Mouse (Mus musculus) megakaryocyte progenitor cell, adult 5-6 weeks (primary cell): ENCODE data around the gene Mapk11. TPM values are rescaled to one million over a fixed set of nuclear protein-coding genes. Genes with fewer than 3 reads are reported as not detected.

Experiments used
- ATAC-seq: replicated peaks from 2 replicates; pipeline ENCODE4 v1.8.0; 2016; ENCODE audit warnings: mild to moderate bottlenecking, moderate TSS enrichment, inconsistent platforms; ENCODE audit not compliant: poor library complexity
- total RNA-seq, 2 experiments: library from RNA; stranded (forward) in 1 of 2; stranded (reverse) in 1 of 2; fragments of 157-497, 149-512 nt in 1 of 2; fragments of 200-1000 nt in 1 of 2; gene quantifications; 2 replicates each; pipeline versions ENCODE4 v1.2.3 to v1.2.4; 2015 to 2017

Mapk11 gene
- total RNA-seq, 2 experiments from 2014 or later, result not detected

DNA sequence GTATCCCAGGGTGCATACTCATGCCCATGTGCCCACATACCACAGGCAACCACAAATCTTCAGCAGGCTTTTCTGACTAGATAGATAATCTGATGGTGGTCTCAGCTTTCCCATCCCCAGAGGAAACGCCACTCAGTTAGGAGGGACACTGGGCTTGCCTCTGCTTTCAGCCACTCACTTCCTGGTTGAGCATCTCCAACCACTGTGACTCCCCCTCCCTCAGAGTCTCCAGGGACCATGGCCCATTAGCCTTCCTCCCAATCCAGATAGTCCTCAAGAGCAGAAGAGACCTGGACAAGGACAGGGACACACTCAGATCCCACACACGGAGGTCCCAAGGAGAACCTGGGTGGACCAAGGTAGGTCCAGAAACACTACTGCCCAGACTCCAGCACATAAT lies 6.3 kb downstream of the Mapk11 start:
- ATAC-seq, result no peak

DNA sequence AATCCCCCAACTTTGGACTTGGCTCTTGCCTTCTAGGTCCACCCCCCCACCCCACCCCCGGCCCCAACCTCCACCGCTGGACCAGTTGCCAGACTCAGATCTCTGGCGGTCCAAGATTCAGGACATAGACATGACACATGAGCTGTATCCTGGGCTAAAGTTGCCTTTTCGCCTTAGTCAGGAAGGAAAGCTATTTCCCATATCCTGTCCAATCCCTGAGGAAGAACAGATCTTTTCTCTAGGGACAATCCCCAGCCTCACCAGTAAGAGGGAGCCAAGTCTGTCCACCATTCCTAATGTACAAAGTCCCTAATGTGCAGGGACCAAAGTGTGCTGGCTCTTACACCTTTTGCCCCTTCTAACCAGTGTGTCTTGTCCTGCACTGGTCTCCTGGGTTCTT lies 7.5 kb downstream of the Mapk11 start:
- no peak for ATAC-seq

DNA sequence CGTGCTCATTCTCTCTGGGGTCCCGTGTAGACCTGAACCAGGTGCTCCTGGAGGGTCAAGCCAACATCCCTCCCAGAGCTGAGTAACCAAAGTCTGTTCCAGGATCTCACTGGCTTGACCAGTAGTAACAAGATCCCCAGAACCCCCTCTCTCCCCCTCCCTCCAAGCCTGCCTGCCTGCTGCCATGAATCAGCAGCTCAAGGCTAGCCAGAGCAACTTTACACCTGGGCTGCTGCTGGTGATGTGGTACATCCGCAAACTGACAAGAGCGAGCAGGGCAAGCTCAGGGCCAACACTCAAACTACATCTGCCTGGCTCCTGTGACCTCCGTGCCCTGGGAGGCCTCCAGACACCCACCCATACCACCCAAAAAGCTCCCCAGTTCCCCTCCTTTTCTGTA lies 8.0 kb downstream of the Mapk11 start:
- ATAC-seq, result no peak

DNA sequence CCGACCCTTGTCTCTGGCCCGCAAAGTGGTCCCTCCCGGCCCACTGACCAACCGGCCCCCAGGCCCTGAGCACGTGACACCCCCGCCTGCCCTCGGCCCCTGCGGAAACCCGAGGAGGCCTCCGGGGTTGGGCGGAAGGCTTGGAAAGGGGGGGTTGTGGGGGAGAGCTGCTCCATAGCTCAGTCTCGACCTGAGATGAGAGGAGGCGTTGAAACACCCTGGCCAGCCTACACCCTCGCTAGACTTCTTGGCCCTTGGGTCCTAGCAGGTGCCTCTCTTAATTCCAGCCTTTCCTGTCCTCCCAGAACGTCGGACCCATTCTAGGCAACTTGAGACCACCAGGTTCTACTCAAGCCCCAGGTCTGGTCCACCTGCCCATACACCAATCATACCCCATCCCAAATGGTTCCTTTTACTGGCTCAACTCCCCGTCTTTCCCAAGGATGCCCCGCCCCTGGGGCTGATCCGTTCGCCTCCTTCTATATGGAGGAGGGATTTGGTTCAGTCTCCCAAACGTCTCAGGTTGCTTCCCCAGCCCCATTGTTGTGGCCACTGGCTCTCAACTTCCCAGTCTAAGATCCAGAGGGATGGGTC lies 8.7 kb downstream of the Mapk11 start, which contains the start of gene Mapk12:
Gene Mapk12 (minus strand): TSS at position 45 of the 594 bp plus-strand sequence.
- ATAC-seq, result no peak

DNA sequence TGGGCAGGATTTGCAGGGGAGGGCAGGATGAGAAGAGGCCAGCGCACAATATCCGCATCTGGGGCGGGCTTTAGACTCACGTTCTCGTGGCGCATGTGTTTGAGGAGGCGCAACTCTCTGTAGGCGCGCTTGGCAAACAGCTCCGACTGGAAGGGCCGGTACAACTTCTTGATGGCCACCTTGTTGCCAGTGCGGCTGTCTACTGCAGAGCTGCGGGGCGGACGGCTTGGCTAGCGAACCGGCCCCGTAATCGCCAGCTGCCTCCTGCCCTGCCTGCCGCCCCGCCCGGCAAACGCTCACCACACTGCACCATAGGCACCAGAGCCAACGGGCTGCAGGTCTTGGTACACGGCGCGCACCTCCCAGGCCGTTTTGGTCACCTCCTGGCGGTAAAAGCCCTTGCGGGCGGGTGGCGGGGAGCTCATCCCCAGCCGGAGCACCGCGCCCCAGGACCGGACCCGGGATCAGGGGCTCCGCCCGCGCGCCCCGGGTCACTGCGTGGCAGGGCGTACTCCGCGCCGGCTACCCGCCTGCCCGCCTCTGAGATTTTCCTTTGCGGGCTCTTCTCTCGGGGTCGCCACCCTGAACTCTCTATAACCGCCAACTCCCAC lies 9.3 kb downstream of the Mapk11 start:
- ATAC-seq, result no peak

DNA sequence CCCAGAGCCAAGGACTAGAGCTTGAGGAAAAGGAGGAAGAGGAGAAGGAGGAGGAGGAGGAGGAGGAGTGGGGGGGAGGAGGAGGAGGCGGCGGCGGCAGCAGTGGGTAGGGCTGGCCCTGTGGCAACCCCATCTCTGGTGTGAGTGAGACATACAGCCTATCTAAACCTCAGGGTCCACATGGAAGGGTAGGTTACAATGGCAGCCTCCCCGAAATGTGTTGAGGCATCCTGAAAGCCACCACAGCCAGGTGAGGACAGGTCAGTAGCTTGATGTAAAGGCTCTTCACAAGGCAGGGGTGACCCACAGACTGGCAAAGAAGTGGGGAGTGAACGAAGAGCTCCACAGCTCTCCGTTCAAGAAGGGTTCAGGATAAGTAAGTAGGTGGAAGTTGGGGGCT lies 10.9 kb downstream of the Mapk11 start:
- ATAC-seq, result no peak

DNA sequence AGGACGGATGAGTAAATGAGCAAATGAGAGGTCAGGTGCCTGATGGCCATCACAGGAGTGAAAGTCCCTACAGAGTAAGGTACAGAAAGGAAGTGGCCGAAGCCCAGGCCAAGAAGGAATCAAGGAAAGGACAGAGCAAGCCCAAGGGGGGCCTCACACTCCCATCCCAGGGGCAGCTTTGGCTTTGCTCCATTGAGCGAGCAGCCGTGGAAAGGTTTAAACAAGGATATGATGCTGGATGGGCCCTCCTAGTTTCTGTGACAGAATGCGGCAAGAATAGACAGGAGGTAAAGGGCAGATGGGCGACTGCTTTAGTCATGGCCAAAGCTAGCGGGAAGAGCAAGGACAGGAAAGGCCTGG lies 11.4 kb downstream of the Mapk11 start:
- no peak for ATAC-seq

DNA sequence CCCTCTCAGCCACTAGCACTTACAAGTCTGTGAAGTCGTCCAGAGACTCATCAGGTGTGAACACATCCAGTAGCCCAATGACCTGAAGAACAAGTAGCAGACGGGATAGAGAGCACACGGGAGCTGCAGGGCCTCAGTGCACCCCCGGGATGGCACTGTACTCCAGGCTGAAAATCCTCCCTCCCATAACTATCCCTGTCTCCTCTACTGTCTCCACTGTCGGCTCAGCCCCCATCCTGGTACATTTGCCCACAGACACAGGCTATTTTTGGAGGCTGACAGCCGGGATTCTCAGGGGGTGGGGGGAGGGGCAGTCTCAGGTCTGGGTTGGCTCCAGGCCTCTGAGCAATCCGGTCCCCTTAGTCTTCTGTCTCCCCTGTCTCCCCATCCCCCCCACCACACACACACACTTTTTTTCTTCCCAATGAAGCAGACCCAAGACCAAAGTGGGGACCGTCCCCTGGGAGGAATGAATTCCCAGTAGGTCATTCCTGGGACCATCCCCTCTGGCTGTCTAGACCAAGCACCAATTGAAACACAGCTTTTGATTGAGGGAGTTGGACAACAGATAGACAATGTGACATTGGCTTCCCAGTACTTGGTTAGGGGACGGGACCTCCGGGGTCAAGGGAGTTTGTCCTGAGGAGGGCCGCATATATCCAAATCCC lies 11.9 kb downstream of the Mapk11 start:
- no peak for ATAC-seq

DNA sequence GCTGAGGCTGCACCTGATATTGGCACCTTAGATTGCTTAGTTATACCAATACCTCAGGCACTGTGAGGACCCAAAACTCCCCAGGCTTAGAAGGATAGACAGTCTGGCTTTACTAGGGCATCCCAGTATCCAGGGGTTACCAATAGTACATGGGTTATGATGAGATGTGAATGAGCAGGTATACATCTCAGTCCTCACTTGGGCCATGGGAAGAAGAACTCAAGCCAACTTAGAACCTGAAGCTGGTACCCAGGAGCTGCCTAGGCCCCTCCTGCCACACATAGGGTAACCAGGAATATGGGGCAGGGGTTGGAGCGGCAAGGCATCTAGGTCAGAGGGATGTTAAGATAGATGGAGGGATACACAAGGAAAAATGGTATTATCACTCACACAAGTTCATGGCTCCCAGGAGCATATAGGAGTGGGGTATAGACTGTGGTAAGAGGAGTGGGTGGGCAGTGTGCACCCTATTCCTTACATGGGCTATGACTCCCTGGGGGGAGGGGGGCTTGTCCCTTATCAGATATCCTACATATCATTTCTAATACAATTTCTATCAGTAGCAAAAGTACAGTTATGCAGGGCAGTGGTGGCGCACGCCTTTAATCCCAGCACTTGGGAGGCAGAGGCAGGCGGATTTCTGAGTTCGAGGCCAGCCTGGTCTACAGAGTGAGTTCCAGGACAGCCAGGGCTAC lies 12.8 kb downstream of the Mapk11 start:
- ATAC-seq, result no peak

DNA sequence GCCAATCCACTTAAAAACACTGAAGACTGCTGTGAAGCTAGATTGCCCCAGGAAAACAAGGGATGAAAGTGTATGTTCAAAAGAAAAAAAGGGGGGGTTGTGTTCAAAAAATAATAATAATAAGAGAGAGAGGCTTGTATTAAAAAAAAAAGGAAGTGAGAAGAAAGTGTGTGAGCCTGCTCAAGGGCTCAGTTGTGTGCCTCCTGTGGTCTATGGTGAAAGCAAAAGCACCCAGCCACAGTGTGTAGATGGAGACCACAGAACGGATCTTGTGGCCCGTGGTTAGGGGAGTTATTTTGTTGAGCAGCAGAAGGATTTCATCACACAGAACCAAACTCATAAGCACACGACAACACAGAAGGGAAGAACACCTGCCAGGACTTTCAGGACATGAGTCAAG lies 18.1 kb downstream of the Mapk11 start:
- ATAC-seq, result peak; percentile 80

DNA sequence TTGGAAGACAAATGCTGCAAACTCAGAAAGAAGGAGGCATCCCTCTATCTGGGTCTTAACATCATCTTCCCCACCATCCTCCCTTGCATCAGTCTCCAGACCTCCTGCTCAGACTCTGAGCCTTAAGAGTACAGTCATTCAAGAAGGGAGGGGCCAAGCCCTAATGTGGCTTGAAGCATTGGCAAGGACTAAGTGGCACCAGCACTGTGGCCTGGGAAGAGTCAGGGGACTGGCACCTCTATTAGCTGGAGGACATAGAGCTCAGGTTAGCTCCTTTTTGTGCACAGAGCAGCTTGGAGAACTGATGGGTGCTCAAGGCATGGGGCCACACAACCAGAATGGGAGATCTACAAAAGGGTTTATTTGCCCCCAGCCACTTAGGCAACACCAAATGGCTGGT lies 19.2 kb downstream of the Mapk11 start:
- no peak for ATAC-seq

DNA sequence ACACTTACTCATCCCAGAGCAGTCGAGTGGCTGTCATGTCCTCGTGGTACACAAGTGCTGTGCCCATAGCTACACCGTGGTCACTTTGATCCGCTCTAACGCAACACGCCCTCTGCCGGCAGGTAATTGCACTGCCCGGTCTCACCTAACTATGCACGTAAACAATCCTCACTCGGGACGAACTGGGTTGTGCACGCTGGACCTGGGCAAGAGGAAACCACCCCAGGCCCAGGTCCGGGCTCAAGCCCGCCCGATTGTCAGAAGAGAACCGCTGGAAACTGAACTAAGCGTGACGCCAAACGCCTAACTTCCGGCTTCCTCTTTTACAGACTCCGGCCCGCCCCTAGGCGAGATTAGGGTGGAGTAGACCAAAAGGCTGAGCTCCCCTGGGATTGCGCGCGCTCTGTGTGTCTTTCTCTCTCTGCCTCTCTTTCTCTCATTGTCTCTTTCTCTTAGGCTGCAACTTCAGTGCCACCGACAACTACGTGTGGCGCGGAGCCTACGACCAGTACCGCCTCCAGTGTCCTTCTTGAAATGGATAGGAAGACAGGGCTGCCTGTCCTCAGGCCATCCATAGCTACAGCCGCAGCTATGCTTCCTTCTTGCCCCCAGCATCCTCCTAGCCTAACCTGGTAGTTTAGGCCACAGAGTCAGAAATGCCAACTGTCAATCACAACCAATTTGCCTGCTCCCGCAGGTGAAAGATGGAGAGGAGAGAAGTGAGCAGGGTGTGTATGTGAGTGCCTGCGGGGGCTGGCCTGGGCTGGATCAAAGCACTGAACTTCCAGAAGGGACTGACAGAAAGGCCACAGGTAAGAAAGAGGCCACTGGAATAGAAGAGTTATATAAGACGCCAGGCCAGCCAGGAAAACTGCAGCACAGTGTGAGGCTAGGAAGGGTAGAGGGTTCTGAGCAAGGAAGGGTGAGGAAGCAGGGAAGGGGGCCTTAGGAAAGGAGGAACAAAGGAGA lies 20.8 kb downstream of the Mapk11 start, which contains the start of gene Hdac10:
Gene Hdac10 (minus strand): TSS at position 319 of the 969 bp plus-strand sequence.
- peak; percentile 72 for ATAC-seq

DNA sequence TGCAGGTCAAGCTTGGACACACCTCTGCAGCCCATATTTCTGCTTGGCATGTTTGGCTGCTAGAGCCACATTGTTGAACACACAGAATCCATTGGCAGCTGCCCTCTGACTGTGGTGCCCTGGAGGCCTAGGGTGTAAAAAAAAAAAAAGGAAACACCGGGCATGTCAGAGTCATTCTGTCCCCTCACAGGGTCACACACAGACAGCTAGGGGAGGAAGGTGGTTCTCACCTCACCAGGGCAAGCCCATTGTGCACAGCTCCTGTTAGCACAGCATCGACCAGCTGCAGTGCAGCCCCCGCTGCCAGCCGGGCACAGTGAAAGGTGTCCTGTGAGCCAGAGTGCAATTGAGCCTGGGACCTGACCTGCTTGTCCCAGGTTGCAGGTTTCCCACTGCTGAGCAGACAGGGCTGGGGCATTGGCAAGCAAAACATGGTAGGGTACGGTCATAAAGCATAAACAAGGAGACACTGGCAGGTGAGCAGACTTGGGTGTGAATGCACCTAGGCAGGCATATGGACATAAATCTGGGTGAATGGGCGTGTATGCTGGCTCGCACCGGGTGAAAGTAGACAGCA lies 22.0 kb downstream of the Mapk11 start:
- no peak for ATAC-seq

DNA sequence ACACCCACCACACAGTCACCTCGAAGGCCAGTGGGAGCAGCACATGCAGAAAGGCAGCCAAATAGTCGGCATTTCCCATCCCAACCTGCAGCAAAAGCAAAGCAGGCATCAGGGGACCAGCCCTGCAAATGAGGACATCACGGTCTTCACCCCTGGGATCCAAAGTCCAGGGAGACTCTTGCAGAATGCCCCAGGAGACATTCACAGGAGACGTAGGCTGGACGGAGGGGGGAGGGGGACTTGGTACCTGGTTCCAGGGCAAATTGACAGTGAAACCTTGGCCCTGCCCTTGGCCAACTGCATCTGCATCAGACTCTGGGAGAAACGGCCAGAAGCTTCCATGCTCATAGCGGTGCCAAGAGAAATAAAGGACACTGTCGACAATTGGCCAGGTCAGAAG lies 22.8 kb downstream of the Mapk11 start:
- no peak for ATAC-seq

DNA sequence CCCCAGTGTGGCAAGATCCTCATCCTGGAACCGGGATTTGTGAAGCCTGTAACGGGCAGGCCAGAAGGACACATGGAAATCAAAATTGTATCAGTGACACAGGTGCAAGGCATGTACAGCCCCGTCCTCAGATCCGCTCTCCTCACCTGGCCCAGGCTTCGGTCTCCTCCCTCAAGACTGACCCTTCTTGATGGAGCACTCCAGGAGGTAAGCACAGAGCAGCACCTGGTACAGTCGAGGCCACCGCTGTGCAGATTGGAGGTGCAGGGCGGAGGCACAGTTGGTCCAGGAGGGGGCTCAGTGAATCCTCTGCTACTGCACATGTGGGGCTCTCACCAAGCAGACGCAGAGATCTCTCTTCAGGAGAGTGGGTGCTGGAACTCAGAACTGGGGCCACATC lies 24.1 kb downstream of the Mapk11 start:
- ATAC-seq, result no peak

DNA sequence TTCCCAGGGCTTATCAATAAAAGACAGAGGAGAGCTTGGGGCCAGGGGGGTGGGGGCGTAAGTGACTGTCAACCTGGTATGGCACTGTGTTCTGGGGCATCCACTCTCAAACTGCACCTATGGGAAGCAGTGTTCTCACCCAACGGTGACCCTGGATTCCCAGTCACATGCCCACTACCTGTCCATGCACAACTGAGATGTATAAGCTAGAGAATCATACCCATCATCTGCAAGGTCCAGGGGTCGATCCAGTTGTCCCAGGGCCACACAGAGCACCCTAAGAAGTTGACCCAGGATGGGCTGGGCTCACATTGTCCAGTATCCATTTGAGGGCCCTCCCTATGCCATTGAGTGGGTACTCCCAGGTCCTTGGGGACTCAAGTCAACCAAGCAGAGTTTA lies 25.1 kb downstream of the Mapk11 start:
- ATAC-seq, result no peak

DNA sequence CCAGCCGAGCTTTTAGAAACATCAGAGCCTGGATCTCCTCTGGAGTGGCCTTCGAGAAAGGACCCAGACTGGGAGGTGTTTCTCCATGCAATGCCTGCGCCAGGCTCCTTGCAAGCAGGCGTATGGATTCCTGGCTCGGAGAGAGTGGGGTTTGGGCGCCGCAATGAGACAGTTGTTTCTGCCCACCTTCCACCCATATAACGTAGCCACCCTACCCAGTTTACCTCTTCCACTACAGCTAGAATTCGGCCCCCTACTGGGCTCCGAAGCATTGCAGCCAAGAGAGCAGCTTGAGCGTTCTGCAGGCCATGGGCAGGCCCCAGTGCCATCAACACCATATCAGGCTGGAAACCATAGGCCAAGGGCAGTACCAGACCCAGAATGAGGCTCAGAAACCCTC lies 25.8 kb downstream of the Mapk11 start:
- no peak for ATAC-seq

DNA sequence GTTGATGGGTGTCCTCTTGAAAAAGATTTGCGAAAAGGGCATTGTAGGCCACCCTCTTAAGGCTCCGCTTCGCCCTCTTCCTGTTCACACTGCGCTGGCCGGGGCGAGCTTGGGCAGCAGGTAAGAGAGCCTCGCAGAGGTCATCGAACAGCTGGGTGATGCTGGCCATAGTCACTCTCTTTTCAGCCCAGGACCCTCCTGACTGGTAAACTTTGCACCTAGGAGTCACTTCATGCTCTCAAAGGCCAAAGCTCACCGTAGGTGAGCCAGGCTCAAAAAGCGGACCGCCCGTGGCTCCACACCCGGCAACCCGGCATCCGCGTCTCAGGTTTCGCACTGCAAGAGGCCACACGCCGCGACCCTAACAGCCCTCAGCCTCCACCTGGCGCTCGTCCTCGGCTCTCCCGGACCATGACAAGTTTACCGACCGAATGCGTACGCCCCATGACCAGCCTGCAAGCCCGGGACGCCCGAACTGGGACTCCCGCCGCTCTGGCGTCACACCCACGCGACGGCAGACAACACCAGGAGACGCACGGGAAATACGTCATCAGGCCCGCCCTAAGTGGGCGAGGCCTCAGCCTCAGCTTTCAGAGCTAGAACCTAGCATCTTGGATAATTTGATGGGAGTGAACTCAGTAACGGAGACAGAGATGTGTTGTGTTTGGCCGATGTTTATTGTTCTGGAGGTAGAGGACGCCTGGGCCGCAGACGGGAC lies 26.6 kb downstream of the Mapk11 start, which contains the start of gene Tubgcp6:
Gene Tubgcp6 (minus strand): TSS at position 464 of the 718 bp plus-strand sequence.
- peak; percentile 96 for ATAC-seq

DNA sequence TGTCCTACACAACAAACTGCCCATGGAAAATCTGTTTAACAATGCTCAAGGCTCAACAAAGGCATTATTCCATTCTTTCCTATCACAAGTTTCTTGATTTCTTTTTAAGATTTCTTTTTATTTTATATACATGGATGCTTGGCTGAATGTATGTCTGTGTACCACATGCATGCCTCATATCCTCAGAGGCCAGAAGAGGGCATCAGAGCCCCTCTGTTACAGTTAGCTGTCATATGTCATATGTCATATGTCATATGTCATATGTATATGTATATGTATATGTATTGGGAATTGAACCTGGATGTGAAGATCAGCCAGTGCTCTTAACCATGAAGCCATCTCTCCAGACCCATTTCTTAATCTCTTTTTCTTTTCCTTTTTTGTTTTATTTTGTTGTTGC lies 31.4 kb downstream of the Mapk11 start:
- ATAC-seq, result peak; percentile 45

DNA sequence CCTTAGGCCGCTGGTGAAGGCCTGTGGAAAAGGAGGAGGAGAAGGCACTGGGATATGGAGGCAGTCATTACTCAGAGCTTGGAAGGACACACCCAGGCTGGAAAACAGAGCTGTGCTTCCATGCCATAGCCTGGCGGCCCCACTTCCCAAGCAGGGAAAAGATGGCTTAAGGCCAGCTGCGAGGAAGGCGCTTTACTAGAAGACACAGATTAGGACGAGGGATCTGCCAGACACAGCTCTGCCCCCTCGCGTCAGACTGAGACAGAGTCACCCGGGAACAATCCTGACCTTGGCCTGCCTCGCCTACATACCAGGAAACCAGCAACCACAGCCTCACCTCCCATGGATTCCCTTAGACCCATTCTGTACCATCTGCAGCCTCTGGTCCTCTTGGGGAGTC lies 39.3 kb downstream of the Mapk11 start:
- no peak for ATAC-seq
